Mouse (Mus musculus) E14TG2a.4 (cell line): ENCODE measurements around the gene Fbxl17.

ENCODE experiments used
- H3K27me3 ChIP-seq: 2 replicates; pipeline ENCODE4 v1.6.1; 2014; ENCODE audit warnings: low read length, control low read depth; ENCODE audit not compliant: insufficient read depth
- H3K36me3 ChIP-seq: 2 replicates; pipeline ENCODE4 v1.6.1; 2014; ENCODE audit warnings: low read length, control low read depth; ENCODE audit not compliant: insufficient read depth
- H3K4me1 ChIP-seq: replicated peaks from 2 replicates; pipeline ENCODE4 v1.6.1; 2014; ENCODE audit warnings: low read depth, low read length, control low read depth
- H3K4me3 ChIP-seq: replicated peaks from 2 replicates; pipeline ENCODE4 v1.5.1; 2014; ENCODE audit warnings: mild to moderate bottlenecking, low read length
- H3K9me3 ChIP-seq: 2 replicates; pipeline ENCODE4 v1.6.1; 2014; ENCODE audit warnings: low read length, control low read depth
- CTCF ChIP-seq: conservative IDR thresholded peaks from 2 replicates; pipeline ENCODE4 v1.5.1; 2014; ENCODE audit warnings: low read length
- NANOG ChIP-seq: IDR thresholded peaks from 2 replicates; pipeline ENCODE4 v1.6.1; 2014; ENCODE audit warnings: borderline replicate concordance, low read length, mixed read lengths
- POU5F1 ChIP-seq: IDR thresholded peaks from 2 replicates; pipeline ENCODE4 v1.6.1; 2014; ENCODE audit warnings: low read length, borderline replicate concordance

Fbxl17 gene

DNA sequence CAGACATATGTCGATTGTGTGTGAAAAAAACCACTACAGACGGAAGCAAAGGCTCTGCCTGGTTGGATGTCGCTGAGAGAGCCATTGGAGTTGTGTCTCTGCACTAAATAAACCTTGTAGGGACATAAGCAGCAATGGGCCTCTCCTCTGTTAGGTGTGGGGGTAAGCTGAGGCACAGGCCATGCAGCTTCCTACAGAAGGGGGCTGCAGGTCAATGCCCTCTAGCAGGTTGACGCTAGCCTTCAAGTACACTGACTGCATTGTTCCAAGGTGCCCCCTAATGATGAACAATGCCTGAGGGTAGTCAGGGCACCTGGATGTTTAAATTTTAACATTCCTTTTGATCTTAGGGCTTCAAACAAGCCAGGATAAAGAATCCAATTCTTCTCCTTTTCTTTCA lies 291.5 kb downstream of the Fbxl17 start:
- no peaks in the 10 kb centered on the region for H3K27me3 ChIP-seq
- H3K4me1 ChIP-seq, result no peaks in the 10 kb centered on the region
- no peaks in the 10 kb centered on the region for H3K36me3 ChIP-seq
- no peaks in the 10 kb centered on the region for H3K9me3 ChIP-seq
- no peak overlapping the region for H3K4me3 ChIP-seq
- TF ChIP-seq CTCF, result no peak
- TF ChIP-seq NANOG, result no peak
- TF ChIP-seq POU5F1, result no peak

- Histone ChIP-seq H3K4me1 (no peaks in the 10 kb centered on the region), H3K9me3 (no peaks in the 10 kb centered on the region), H3K4me3 (no peak overlapping the region), H3K36me3 (no peaks in the 10 kb centered on the region), H3K27me3 (no peaks in the 10 kb centered on the region)
- no peak for TF ChIP-seq NANOG
- no peak for TF ChIP-seq POU5F1
- TF ChIP-seq CTCF, result no peak
Measured at GRCm38 (mm10) chr17:63207714-63208113, 292.1 kb downstream of the Fbxl17 start.

DNA sequence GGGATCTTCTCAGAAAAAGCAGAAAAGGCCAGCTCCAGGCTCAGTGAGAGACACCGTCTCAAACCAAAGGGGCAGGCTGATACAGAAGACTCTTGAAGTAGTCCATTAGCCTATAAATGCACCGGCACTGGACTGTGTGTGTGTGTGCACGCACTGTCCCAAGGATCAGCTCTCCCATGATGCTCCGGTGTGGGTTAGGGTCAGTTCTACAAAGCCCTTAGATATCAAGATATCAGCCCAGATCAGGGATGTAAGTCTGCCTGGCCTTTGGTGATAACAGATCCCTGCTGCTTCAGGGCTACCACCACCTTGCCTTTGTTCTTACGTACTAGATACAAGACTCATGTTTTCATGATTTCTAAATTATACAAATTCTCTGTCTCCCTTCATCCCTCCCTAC lies 294.5 kb downstream of the Fbxl17 start:
- TF ChIP-seq NANOG (no peak), POU5F1 (no peak), CTCF (no peak)
- Histone ChIP-seq H3K36me3 (no peaks in the 10 kb centered on the region), H3K9me3 (no peaks in the 10 kb centered on the region), H3K4me1 (no peaks in the 10 kb centered on the region), H3K4me3 (no peak overlapping the region), H3K27me3 (no peaks in the 10 kb centered on the region)

GRCm38 (mm10) chr17:63203582-63204190 lies 296.1 kb downstream of the Fbxl17 start:
- no peaks in the 10 kb centered on the region for H3K36me3 ChIP-seq
- no peaks in the 10 kb centered on the region for H3K9me3 ChIP-seq
- no peaks in the 10 kb centered on the region for H3K27me3 ChIP-seq
- no peaks in the 10 kb centered on the region for H3K4me1 ChIP-seq
- no peak for TF ChIP-seq POU5F1
- TF ChIP-seq CTCF, result no peak
- no peak for TF ChIP-seq NANOG
- H3K4me3 ChIP-seq, result no peak overlapping the region

DNA sequence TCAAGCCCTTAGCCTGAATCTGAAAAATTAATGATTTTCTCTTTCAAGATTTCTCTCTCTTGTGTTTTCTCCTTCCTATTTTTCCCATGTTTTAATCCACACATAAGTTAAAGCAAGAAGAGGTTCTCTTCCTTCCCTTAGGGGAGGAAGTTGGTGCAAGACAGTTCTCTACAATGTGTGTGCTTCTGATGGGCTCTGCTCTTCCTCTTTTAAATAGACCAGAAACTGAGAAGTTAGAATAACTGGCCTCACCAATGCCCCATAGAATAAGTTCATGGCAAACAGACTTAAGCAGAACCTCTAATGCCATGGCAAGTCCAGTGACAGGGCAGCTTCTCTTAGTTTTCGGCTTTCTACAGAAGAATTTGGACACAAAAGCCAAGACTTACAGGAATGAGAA lies 301.1 kb downstream of the Fbxl17 start:
- no peaks in the 10 kb centered on the region for H3K27me3 ChIP-seq
- H3K9me3 ChIP-seq, result no peaks in the 10 kb centered on the region
- H3K36me3 ChIP-seq, result no peaks in the 10 kb centered on the region
- TF ChIP-seq CTCF (no peak), NANOG (no peak), POU5F1 (no peak)
- H3K4me3 ChIP-seq, result no peak overlapping the region
- H3K4me1 ChIP-seq, result no peaks in the 10 kb centered on the region

GRCm38 (mm10) chr17:63195496-63195895 lies 304.3 kb downstream of the Fbxl17 start:
- no peak overlapping the region for H3K4me3 ChIP-seq
- TF ChIP-seq CTCF, result no peak
- no peak for TF ChIP-seq NANOG
- TF ChIP-seq POU5F1, result no peak
- H3K27me3 ChIP-seq, result no peaks in the 10 kb centered on the region
- no peaks in the 10 kb centered on the region for H3K9me3 ChIP-seq
- H3K36me3 ChIP-seq, result no peaks in the 10 kb centered on the region
- no peaks in the 10 kb centered on the region for H3K4me1 ChIP-seq

- H3K9me3 ChIP-seq, result no peaks in the 10 kb centered on the region
- TF ChIP-seq CTCF (no peak), POU5F1 (no peak), NANOG (no peak)
- no peaks in the 10 kb centered on the region for H3K4me1 ChIP-seq
- no peaks in the 10 kb centered on the region for H3K36me3 ChIP-seq
- no peaks in the 10 kb centered on the region for H3K27me3 ChIP-seq
- no peak overlapping the region for H3K4me3 ChIP-seq
Measured at GRCm38 (mm10) chr17:63193196-63193595, 306.6 kb downstream of the Fbxl17 start.

- Histone ChIP-seq H3K4me3 (no peak overlapping the region), H3K36me3 (no peaks in the 10 kb centered on the region), H3K9me3 (no peaks in the 10 kb centered on the region), H3K4me1 (peaks cover 2% of the 10 kb centered on the region), H3K27me3 (no peaks in the 10 kb centered on the region)
- no peak for TF ChIP-seq CTCF
- no peak for TF ChIP-seq POU5F1
- TF ChIP-seq NANOG, result no peak
Measured at GRCm38 (mm10) chr17:63191345-63191744, 308.5 kb downstream of the Fbxl17 start.

GRCm38 (mm10) chr17:63189274-63189673 lies 310.5 kb downstream of the Fbxl17 start:
- no peak for TF ChIP-seq NANOG
- H3K9me3 ChIP-seq, result no peaks in the 10 kb centered on the region
- H3K4me1 ChIP-seq, result peaks cover 12% of the 10 kb centered on the region
- H3K4me3 ChIP-seq, result no peak overlapping the region
- H3K36me3 ChIP-seq, result no peaks in the 10 kb centered on the region
- H3K27me3 ChIP-seq, result no peaks in the 10 kb centered on the region
